Mouse (Mus musculus): Measurements from ENCODE around the gene Exoc3l2.
A peak's percentile ranks its signal among the peaks of the same experiment; 100 is the strongest.
"Not testable (repeated sequence)": the region's sequence is repeated elsewhere in the genome, so short reads cannot be mapped to it uniquely, and the experiment has no call there.

Gene Exoc3l2

GRCm38 (mm10) chr7:19491731-19492130, 28.6 kb downstream of the Exoc3l2 start:
- peak; percentile 40 for DNase-seq (ENCODE audit: low spot score)

- DNase-seq (ENCODE audit: low spot score): no peak
These were observed 31.8 kb downstream of the Exoc3l2 start for GRCm38 (mm10) chr7:19494751-19495474.

- DNase-seq (ENCODE audit: low spot score): no peak
These were observed 32.5 kb downstream of the Exoc3l2 start for GRCm38 (mm10) chr7:19495521-19496213.

- DNase-seq (ENCODE audit: low spot score): no peak
These were observed 33.1 kb downstream of the Exoc3l2 start for GRCm38 (mm10) chr7:19496214-19496555.

GRCm38 (mm10) chr7:19498326-19498725, 35.2 kb downstream of the Exoc3l2 start:
- DNase-seq (ENCODE audit: low spot score): no peak

GRCm38 (mm10) chr7:19500420-19501363, 37.6 kb downstream of the Exoc3l2 start:
- no peak for DNase-seq (ENCODE audit: low spot score)

GRCm38 (mm10) chr7:19501658-19502057, 38.5 kb downstream of the Exoc3l2 start:
- DNase-seq (ENCODE audit: low spot score): no peak

GRCm38 (mm10) chr7:19503481-19504068, 40.4 kb downstream of the Exoc3l2 start:
- DNase-seq (ENCODE audit: low spot score): peak; percentile 34

- DNase-seq (ENCODE audit: low spot score): peak; percentile 11
These were observed 43.2 kb downstream of the Exoc3l2 start for GRCm38 (mm10) chr7:19506326-19506725.

- DNase-seq (ENCODE audit: low spot score): peak; percentile 36
These were observed 44.0 kb downstream of the Exoc3l2 start for GRCm38 (mm10) chr7:19506969-19507611.

- DNase-seq (ENCODE audit: low spot score): no peak
These were observed 44.5 kb downstream of the Exoc3l2 start for GRCm38 (mm10) chr7:19507612-19507981.

GRCm38 (mm10) chr7:19508150-19508923, 45.2 kb downstream of the Exoc3l2 start, which contains the start of the genes Bloc1s3 and Trappc6a:
Bloc1s3 (minus strand) TSS chr7:19508367.
Trappc6a (plus strand) TSS chr7:19508395.
- DNase-seq (ENCODE audit: low spot score): peak; percentile 82

GRCm38 (mm10) chr7:19508924-19509568, 45.9 kb downstream of the Exoc3l2 start:
- peak; percentile 27 for DNase-seq (ENCODE audit: low spot score)

GRCm38 (mm10) chr7:19509786-19510185, 46.7 kb downstream of the Exoc3l2 start:
- DNase-seq (ENCODE audit: low spot score): no peak

- not testable (repeated sequence) for DNase-seq (ENCODE audit: low spot score)
These were observed 48.8 kb downstream of the Exoc3l2 start for GRCm38 (mm10) chr7:19511934-19512333.

- DNase-seq (ENCODE audit: low spot score): no peak
These were observed 49.2 kb downstream of the Exoc3l2 start for GRCm38 (mm10) chr7:19512353-19512752.

GRCm38 (mm10) chr7:19517652-19518365, 54.7 kb downstream of the Exoc3l2 start, which contains the start of gene Nkpd1:
Nkpd1 (plus strand) TSS chr7:19517838.
- no peak for DNase-seq (ENCODE audit: low spot score)

- DNase-seq (ENCODE audit: low spot score): no peak
These were observed 56.9 kb downstream of the Exoc3l2 start for GRCm38 (mm10) chr7:19520032-19520431.

GRCm38 (mm10) chr7:19523017-19523756, 60.1 kb downstream of the Exoc3l2 start:
- DNase-seq (ENCODE audit: low spot score): no peak
